Mouse (Mus musculus) CH12.LX (cell line): ENCODE measurements at regions not wholly inside any gene's neighbourhood (a gene's known extent, or its start where the extent isn't known, plus 50 kb on each side); places are given as distances from the start of the nearest gene placed in this dataset.
A peak's percentile ranks its signal among the peaks of the same experiment; 100 is the strongest.

ENCODE experiments used
- DNase-seq: peaks from one replicate; pipeline ENCODE4 v3.0.0-alpha.2; 2013; ENCODE audit errors: extremely low read depth
- H3K27ac ChIP-seq: 2 replicates; pipeline ENCODE4 v1.5.1; 2012; ENCODE audit warnings: low read depth, mild to moderate bottlenecking, control low read depth, moderate library complexity; ENCODE audit not compliant: insufficient read depth
- H3K27me3 ChIP-seq: replicated peaks from 2 replicates; pipeline ENCODE3; 2012; ENCODE audit warnings: inconsistent platforms
- H3K36me3 ChIP-seq, 2 experiments: replicated peaks in 1 of 2; 2 replicates each; pipeline versions ENCODE3 to v1.6.1; 2012; ENCODE audit warnings: inconsistent platforms in 1 of 2, low read length in 1 of 2, mild to moderate bottlenecking in 1 of 2, mixed read lengths in 1 of 2, moderate library complexity in 1 of 2; ENCODE audit not compliant: control insufficient read depth in 1 of 2, insufficient read depth in 1 of 2
- H3K4me1 ChIP-seq, 2 experiments: 2 replicates each; pipeline ENCODE4 v1.6.1; 2012; ENCODE audit warnings: inconsistent platforms in 1 of 2, moderate library complexity in 1 of 2; ENCODE audit not compliant: insufficient read depth in 2 of 2, control insufficient read depth in 1 of 2
- H3K4me2 ChIP-seq: 2 replicates; pipeline ENCODE4 v1.6.1; 2012; ENCODE audit warnings: low read depth, mild to moderate bottlenecking, control low read depth; ENCODE audit not compliant: poor library complexity, insufficient read depth, severe bottlenecking
- H3K4me3 ChIP-seq, 3 experiments: fragments of 150-350 bp in 1 of 3; sonication (generic) in 1 of 3; replicated peaks in 1 of 3; 2 replicates each; pipeline versions ENCODE3 to v1.5.1; 2011 to 2012; ENCODE audit warnings: low read depth in 2 of 3, low read length in 2 of 3, mild to moderate bottlenecking in 2 of 3, moderate library complexity in 2 of 3, control low read depth in 1 of 3, improper control_type of control experiment in 1 of 3, inconsistent platforms in 1 of 3, mixed read lengths in 1 of 3; ENCODE audit not compliant: poor library complexity in 1 of 3
- H3K79me2 ChIP-seq: replicated peaks from 2 replicates; pipeline ENCODE4 v1.6.1; 2012; ENCODE audit warnings: mild to moderate bottlenecking, moderate library complexity; ENCODE audit not compliant: control insufficient read depth, poor library complexity, insufficient read depth, severe bottlenecking; ENCODE audit errors: extremely low read depth
- H3K9ac ChIP-seq: 2 replicates; pipeline ENCODE4 v1.6.1; 2012; ENCODE audit warnings: low read depth, mild to moderate bottlenecking, control low read depth, moderate library complexity; ENCODE audit not compliant: insufficient read depth
- H3K9me3 ChIP-seq: replicated peaks from 2 replicates; pipeline ENCODE3; 2012; ENCODE audit warnings: low read length, inconsistent platforms, mixed read lengths
- CHD1 ChIP-seq: IDR thresholded peaks from 2 replicates; pipeline ENCODE4 v1.6.1; 2012; ENCODE audit warnings: low read depth, low read length, improper control_type of control experiment, inconsistent platforms
- CTCF ChIP-seq, 2 experiments: IDR thresholded peaks in 1 of 2; conservative IDR thresholded peaks in 1 of 2; 2 replicates each; pipeline ENCODE4 v1.5.1; 2011 to 2012; ENCODE audit warnings: low read depth in 2 of 2, low read length in 2 of 2, improper control_type of control experiment in 1 of 2, inconsistent platforms in 1 of 2, mild to moderate bottlenecking in 1 of 2, moderate library complexity in 1 of 2
- ELF1 ChIP-seq: IDR thresholded peaks from 2 replicates; pipeline ENCODE4 v1.6.1; 2014; ENCODE audit warnings: low read depth, mild to moderate bottlenecking, inconsistent platforms, low read length, improper control_type of control experiment
- JUN ChIP-seq: IDR thresholded peaks from 2 replicates; pipeline ENCODE4 v1.6.1; 2011; ENCODE audit warnings: low read depth, mild to moderate bottlenecking, low read length, improper control_type of control experiment, moderate library complexity; ENCODE audit not compliant: insufficient read depth
- MEF2A ChIP-seq: IDR thresholded peaks from 2 replicates; pipeline ENCODE4 v1.6.1; 2014; ENCODE audit warnings: low read depth, mild to moderate bottlenecking, inconsistent platforms, low read length, improper control_type of control experiment, borderline replicate concordance
- MXI1 ChIP-seq: IDR thresholded peaks from 2 replicates; pipeline ENCODE4 v1.6.1; 2011; ENCODE audit warnings: mild to moderate bottlenecking, low read depth, low read length, improper control_type of control experiment
- MYC ChIP-seq: IDR thresholded peaks from 2 replicates; pipeline ENCODE4 v1.6.1; 2011; ENCODE audit warnings: low read depth, mild to moderate bottlenecking, improper control_type of control experiment, low read length
- NELFE ChIP-seq: IDR thresholded peaks from 2 replicates; pipeline ENCODE4 v1.6.1; 2011; ENCODE audit warnings: low read depth, low read length, improper control_type of control experiment
- NRF1 ChIP-seq: IDR thresholded peaks from 2 replicates; pipeline ENCODE4 v1.6.1; 2014; ENCODE audit warnings: low read depth, mild to moderate bottlenecking, inconsistent platforms, low read length, improper control_type of control experiment, moderate library complexity
- POLR2A ChIP-seq: IDR thresholded peaks from 2 replicates; pipeline ENCODE4 v1.6.1; 2011; ENCODE audit warnings: low read depth, mild to moderate bottlenecking, improper control_type of control experiment, low read length
- POLR2AphosphoS2 ChIP-seq: IDR thresholded peaks from 2 replicates; pipeline ENCODE4 v1.6.1; 2011; ENCODE audit warnings: low read depth, low read length, improper control_type of control experiment
- RAD21 ChIP-seq: IDR thresholded peaks from 2 replicates; pipeline ENCODE4 v1.6.1; 2011; ENCODE audit warnings: low read depth, mild to moderate bottlenecking, low read length, improper control_type of control experiment, moderate library complexity
- SIN3A ChIP-seq: IDR thresholded peaks from 2 replicates; pipeline ENCODE4 v1.6.1; 2012; ENCODE audit warnings: low read length, improper control_type of control experiment, inconsistent platforms
- SMC3 ChIP-seq: IDR thresholded peaks from 2 replicates; pipeline ENCODE4 v1.6.1; 2011; ENCODE audit warnings: low read depth, low read length, improper control_type of control experiment
- ZKSCAN1 ChIP-seq: IDR thresholded peaks from 2 replicates; pipeline ENCODE4 v1.6.1; 2012; ENCODE audit warnings: low read depth, inconsistent platforms, low read length, improper control_type of control experiment, borderline replicate concordance
- dilution Hi-C: fragments of 300-500 bp; cut with MboI; formaldehyde crosslinking; loops from 2 replicates; pipeline ENCODE4 v1.14.3; 2020; ENCODE audit warnings: low sequenced_read_pairs; ENCODE audit not compliant: extremely low pct_unique_long_range_greater_than_20kb, extremely low pct_ligation_motif_present
- in situ Hi-C: fragments of 300-500 bp; cut with MboI; formaldehyde crosslinking; loops from 3 replicates; pipeline ENCODE4 v1.14.3; 2019; ENCODE audit warnings: low sequenced_read_pairs, low pct_ligation_motif_present, low pct_unique_long_range_greater_than_20kb, mixed read lengths

DNA sequence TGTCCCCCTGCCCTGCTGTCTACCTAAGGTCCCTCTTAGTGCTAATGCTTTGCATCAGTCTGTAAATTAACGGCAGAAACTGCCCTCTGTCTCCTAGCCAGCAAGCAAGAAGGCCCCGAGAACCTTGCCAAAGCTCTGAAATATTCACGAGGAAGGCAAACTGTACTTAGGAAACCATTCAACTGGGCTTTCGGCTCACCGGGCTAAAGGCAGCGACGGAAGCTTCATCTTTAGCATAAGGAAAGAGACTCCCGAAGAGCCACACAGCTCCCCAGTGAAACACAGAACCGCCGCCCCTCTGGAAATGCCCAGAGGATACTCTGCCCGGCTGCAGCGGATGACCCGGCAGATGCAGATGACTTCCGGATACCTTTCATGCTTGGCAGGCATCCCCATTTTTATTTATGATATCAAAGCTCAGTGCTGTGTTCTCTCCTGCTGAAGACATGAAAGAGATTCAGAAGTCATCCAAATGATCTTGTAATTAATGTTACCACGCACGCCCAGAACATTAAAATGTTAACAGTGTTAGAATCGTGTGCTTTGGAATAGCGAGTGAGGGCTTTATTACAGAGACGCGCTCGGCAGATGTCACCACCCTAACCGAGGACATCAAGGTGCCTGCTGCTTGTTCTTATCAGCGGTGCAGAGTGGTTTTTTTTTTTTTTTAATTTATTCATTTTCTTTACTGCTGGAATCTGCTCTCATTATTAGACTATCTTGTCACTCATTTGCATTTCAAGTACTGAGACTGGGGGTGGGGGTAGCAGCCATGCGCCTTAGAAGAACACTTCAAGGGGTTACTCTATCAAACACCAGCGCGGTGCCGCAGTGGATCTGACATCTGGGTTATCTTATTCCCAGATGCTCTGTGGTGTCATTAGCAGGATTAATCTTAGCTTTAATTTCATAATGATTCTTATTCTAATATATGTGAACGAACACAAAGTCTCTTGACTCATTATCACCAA lies 127.2 kb downstream of the Zfp326 start:
- TF ChIP-seq MYC (no peak), SIN3A (no peak), MXI1 (no peak), POLR2AphosphoS2 (no peak), CHD1 (no peak), ELF1 (no peak), ZKSCAN1 (no peak), NELFE (no peak), MEF2A (no peak)
- dilution Hi-C loops (no loop called here), in situ Hi-C loops (no loop called here)
- no peak overlapping the region for H3K9ac ChIP-seq
- no peaks in the 10 kb centered on the region for H3K4me1 ChIP-seq
- no peak overlapping the region for H3K4me2 ChIP-seq
- H3K27me3 ChIP-seq: peaks cover 2% of the 10 kb centered on the region
- H3K27ac ChIP-seq: no peak overlapping the region
- peaks cover 3% of the 10 kb centered on the region for H3K9me3 ChIP-seq
- no peaks in the 10 kb centered on the region for H3K36me3 ChIP-seq
- no peak overlapping the region for H3K4me3 ChIP-seq
- no peaks in the 10 kb centered on the region for H3K79me2 ChIP-seq
- no peak for DNase-seq

DNA sequence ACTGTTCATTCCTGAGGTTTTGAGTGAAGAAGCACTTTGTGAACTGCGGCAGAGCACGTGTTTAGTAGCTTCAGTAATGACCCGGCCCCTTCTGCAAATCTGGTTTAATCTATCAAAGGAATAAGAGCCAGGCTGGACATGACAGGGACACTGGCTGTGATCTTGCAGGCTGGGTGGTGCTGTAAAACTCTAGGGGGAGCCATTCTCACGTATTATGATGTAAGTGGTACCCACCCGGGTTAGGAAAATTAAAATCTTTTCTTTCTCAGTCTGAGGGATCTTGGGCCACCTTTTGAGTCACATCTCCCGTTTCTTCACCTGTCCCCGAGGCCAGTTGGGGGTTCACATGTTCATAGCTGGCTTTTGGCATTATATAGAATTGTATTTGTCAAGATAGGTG lies 126.0 kb downstream of the Zfp326 start:
- in situ Hi-C loops (no loop called here), dilution Hi-C loops (no loop called here)
- H3K4me1 ChIP-seq: no peaks in the 10 kb centered on the region
- peak; percentile 7 for DNase-seq
- peaks cover 2% of the 10 kb centered on the region for H3K27me3 ChIP-seq
- peaks cover 2% of the 10 kb centered on the region for H3K9me3 ChIP-seq
- H3K4me2 ChIP-seq: no peak overlapping the region
- H3K36me3 ChIP-seq: no peaks in the 10 kb centered on the region
- H3K79me2 ChIP-seq: no peaks in the 10 kb centered on the region
- H3K9ac ChIP-seq: no peak overlapping the region
- TF ChIP-seq RAD21: peak; percentile 69
- TF ChIP-seq SMC3: peak; percentile 45
- peak in 1 of 2 experiments; percentile 65; a peak in 2 of 4 replicates for TF ChIP-seq CTCF (conservative IDR thresholded peaks at IDR 0.05 in 1 of 2, IDR thresholded peaks at IDR 0.05 in 1 of 2; ENCODE audit: low read depth in 2 of 2, low read length in 2 of 2)
- no peak for TF ChIP-seq JUN
- no peak for TF ChIP-seq ELF1
- no peak for TF ChIP-seq POLR2A
- no peak for TF ChIP-seq NRF1
- TF ChIP-seq, all 38 proteins: peak for 3
- H3K27ac ChIP-seq: no peak overlapping the region
- no peak overlapping the region for H3K4me3 ChIP-seq
